Mouse (Mus musculus) G1E (cell line): ENCODE measurements around the gene Kat6b.

Experiments
- CTCF ChIP-seq: IDR thresholded peaks from 2 replicates; pipeline ENCODE4 v1.5.1; 2012; ENCODE audit warnings: low read depth, low read length, inconsistent platforms, mixed read lengths
- GATA1 ChIP-seq: IDR thresholded peaks from 2 replicates; pipeline ENCODE4 v1.6.1; 2012; ENCODE audit warnings: borderline replicate concordance, low read length, inconsistent platforms, mixed read lengths
- POLR2AphosphoS5 ChIP-seq: IDR thresholded peaks from 2 replicates; pipeline ENCODE4 v1.6.1; 2012; ENCODE audit warnings: low read depth, low read length, inconsistent platforms; ENCODE audit not compliant: insufficient replicate concordance
- TAL1 ChIP-seq: conservative IDR thresholded peaks from 2 replicates; pipeline ENCODE4 v1.6.1; 2012; ENCODE audit warnings: low read depth, low read length, inconsistent platforms, mixed read lengths

DNA sequence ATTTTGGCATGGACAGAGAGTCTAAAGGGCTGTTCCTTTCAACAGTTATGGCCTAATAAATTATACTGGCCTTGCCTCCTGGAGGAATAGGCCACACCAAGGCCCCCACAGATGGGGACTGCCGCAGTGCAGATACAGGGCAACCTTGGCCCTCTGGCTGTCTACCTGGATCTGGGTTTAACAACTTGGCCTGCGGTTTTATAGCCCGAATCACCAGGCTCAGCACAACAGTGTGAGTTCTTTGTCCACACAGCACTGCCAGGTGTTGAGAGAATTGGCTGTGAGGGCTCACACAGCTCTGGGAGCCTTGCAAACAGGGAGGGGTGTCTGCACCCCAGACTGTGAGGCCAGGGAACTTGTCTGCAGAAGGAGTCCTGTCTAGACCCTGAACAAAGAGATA lies 18.8 kb upstream of the Kat6b start:
- TF ChIP-seq CTCF (no peak), TAL1 (no peak), GATA1 (no peak), POLR2AphosphoS5 (no peak)
